Comparison of ENCODE assay signal across 8 mouse cellular contexts in genomic region chr2:91114781-91115577, GRCm38 (mm10). TPM values are rescaled to one million over a fixed set of nuclear protein-coding genes. Genes with fewer than 3 reads are reported as not detected.
DNase-seq lines count a peak whose midpoint lies in the region; ATAC-seq and TF ChIP-seq lines count a peak whose summit lies in the region.

No protein-coding gene starts in this region.

- TF ChIP-seq CTCF in C2C12 (IDR thresholded peaks at IDR 0.05; ENCODE audit: control insufficient read depth, insufficient read depth, insufficient read length), result peak; percentile 100
- peak; percentile 64; the same call in 1 of the 2 replicates for TF ChIP-seq CTCF in thymus, adult 2 months (IDR thresholded peaks at IDR 0.05; ENCODE audit: borderline replicate concordance, control insufficient read depth, extremely low read depth, insufficient read depth, low read length, poor library complexity)

- peaks cover 2% of the 10 kb centered on the region; the same call in 1 of the 2 replicates for H3K4me1 ChIP-seq in brown adipose tissue, adult 24 weeks (ENCODE audit: control insufficient read depth, insufficient read depth, insufficient read length, low read length)
- H3K4me1 ChIP-seq in forebrain, embryonic 11.5 days (replicated peaks; ENCODE audit: control insufficient read depth, insufficient read depth, low read length), result peaks cover 3% of the 10 kb centered on the region; the same call in 1 of the 2 replicates
- peaks cover 22% of the 10 kb centered on the region for H3K4me1 ChIP-seq in heart, embryonic 16.5 days (ENCODE audit: control insufficient read depth, insufficient read depth, low read length)
- peaks cover 37% of the 10 kb centered on the region for H3K4me1 ChIP-seq in liver, embryonic 15.5 days (replicated peaks)
- H3K4me1 ChIP-seq in thymus, adult 2 months (replicated peaks; ENCODE audit: control insufficient read depth, insufficient read depth, low read length), result no peaks in the 10 kb centered on the region

- ATAC-seq in forebrain, embryonic 11.5 days (replicated peaks; ENCODE audit: low FRiP score), result peak; percentile 78
- ATAC-seq in heart, embryonic 16.5 days (replicated peaks; ENCODE audit: extremely low read depth, insufficient read depth, low FRiP score), result peak; percentile 15
- ATAC-seq in liver, embryonic 15.5 days (ENCODE audit: insufficient read depth), result peak; percentile 39; the same call in 1 of the 2 replicates

- TF ChIP-seq POLR2A in thymus, adult 2 months (IDR thresholded peaks at IDR 0.05; ENCODE audit: control insufficient read depth, extremely low read depth, insufficient read depth, low read length, poor library complexity), result no peak

- H3K27me3 ChIP-seq in C2C12 (ENCODE audit: control insufficient read depth, insufficient read depth, insufficient read length), result peaks cover 14% of the 10 kb centered on the region
- H3K27me3 ChIP-seq in forebrain, embryonic 11.5 days (ENCODE audit: control insufficient read depth, insufficient read depth, low read length), result no peaks in the 10 kb centered on the region; the same call in 1 of the 2 replicates
- H3K27me3 ChIP-seq in heart, embryonic 16.5 days (ENCODE audit: control insufficient read depth, insufficient read depth, low read length), result no peaks in the 10 kb centered on the region
- no peaks in the 10 kb centered on the region for H3K27me3 ChIP-seq in liver, embryonic 15.5 days
- no peaks in the 10 kb centered on the region for H3K27me3 ChIP-seq in thymus, adult 2 months (ENCODE audit: control insufficient read depth, insufficient read depth, low read length)

- DNase-seq in forebrain, embryonic 11.5 days (ENCODE audit: low spot score), result peak; percentile 97
- DNase-seq in kidney, postnatal 4 days, result peak; percentile 99
- DNase-seq in ovary, adult 18-20 months (ENCODE audit: low spot score), result peak; percentile 87
- DNase-seq in thymus, adult 2 months, result peak; percentile 54

- no peak overlapping the region for H3K4me3 ChIP-seq in C2C12 (ENCODE audit: insufficient read depth, poor library complexity, severe bottlenecking)
- peak overlapping the region; percentile 58 for H3K4me3 ChIP-seq in brown adipose tissue, adult 24 weeks (ENCODE audit: insufficient read depth, low read depth, low read length)
- H3K4me3 ChIP-seq in forebrain, embryonic 11.5 days (ENCODE audit: low read depth, low read length), result peak overlapping the region; percentile 40
- peak overlapping the region; percentile 51 for H3K4me3 ChIP-seq in heart, embryonic 16.5 days (ENCODE audit: low read length)
- H3K4me3 ChIP-seq in liver, embryonic 15.5 days (replicated peaks), result peak overlapping the region; percentile 41
- H3K4me3 ChIP-seq in thymus, adult 2 months (ENCODE audit: control insufficient read depth, insufficient read depth, low read length), result no peak overlapping the region

- peak overlapping the region; percentile 82 for H3K4me2 ChIP-seq in forebrain, embryonic 11.5 days (ENCODE audit: low read depth, low read length, severe bottlenecking)
- H3K4me2 ChIP-seq in heart, embryonic 16.5 days (ENCODE audit: low read depth, low read length), result peak overlapping the region; percentile 85
- peak overlapping the region; percentile 65 for H3K4me2 ChIP-seq in liver, embryonic 15.5 days

- H3K79me2 ChIP-seq in C2C12 (ENCODE audit: control insufficient read depth, insufficient read depth), result no peaks in the 10 kb centered on the region

- H3K9ac ChIP-seq in forebrain, embryonic 11.5 days (ENCODE audit: low read length), result peak overlapping the region; percentile 77
- H3K9ac ChIP-seq in heart, embryonic 16.5 days (ENCODE audit: low read length), result peak overlapping the region; percentile 82
- peak overlapping the region; percentile 35; the same call in 1 of the 2 replicates for H3K9ac ChIP-seq in liver, embryonic 15.5 days

- no peaks in the 10 kb centered on the region for H3K36me3 ChIP-seq in C2C12 (ENCODE audit: control insufficient read depth, insufficient read depth)
- no peaks in the 10 kb centered on the region for H3K36me3 ChIP-seq in forebrain, embryonic 11.5 days (ENCODE audit: control insufficient read depth, insufficient read depth, low read length)
- H3K36me3 ChIP-seq in heart, embryonic 16.5 days (ENCODE audit: control insufficient read depth, insufficient read depth), result no peaks in the 10 kb centered on the region
- H3K36me3 ChIP-seq in liver, embryonic 15.5 days (replicated peaks), result 0 out of 2 replicates have a peak, but pooled peaks cover 4% of the 10 kb centered on the region
- H3K36me3 ChIP-seq in thymus, adult 2 months (ENCODE audit: control insufficient read depth, insufficient read depth, low read length), result no peaks in the 10 kb centered on the region

- WGBS in forebrain, embryonic 11.5 days, result 9% methylated on average over 36 of the region's 42 CpGs
- WGBS in heart, embryonic 16.5 days, result 14% methylated on average over 42 of the region's 42 CpGs
- 64% methylated on average over 42 of the region's 42 CpGs for WGBS in liver, embryonic 15.5 days (ENCODE audit: insufficient replicate concordance)
- 92% methylated on average over 42 of the region's 42 CpGs for WGBS in thymus, adult 2 months

- peak overlapping the region; percentile 46 for H3ac ChIP-seq in C2C12 (ENCODE audit: control insufficient read depth, insufficient read length, low read depth)

- H3K79me3 ChIP-seq in C2C12 (ENCODE audit: low read depth), result no peaks in the 10 kb centered on the region

- H3K27ac ChIP-seq in brown adipose tissue, adult 24 weeks (replicated peaks; ENCODE audit: low read depth, low read length), result no peak overlapping the region
- no peak overlapping the region for H3K27ac ChIP-seq in forebrain, embryonic 11.5 days (ENCODE audit: low read depth, low read length)
- H3K27ac ChIP-seq in heart, embryonic 16.5 days (ENCODE audit: low read length), result peak overlapping the region; percentile 39; the same call in 1 of the 2 replicates
- no peak overlapping the region for H3K27ac ChIP-seq in liver, embryonic 15.5 days (replicated peaks)
- no peak overlapping the region for H3K27ac ChIP-seq in thymus, adult 2 months (ENCODE audit: control insufficient read depth, insufficient read depth, low read length)

- no peaks in the 10 kb centered on the region for H3K9me3 ChIP-seq in forebrain, embryonic 11.5 days (ENCODE audit: control insufficient read depth, low read length)
- no peaks in the 10 kb centered on the region for H3K9me3 ChIP-seq in heart, embryonic 16.5 days (replicated peaks; ENCODE audit: control insufficient read depth, low read length)
- H3K9me3 ChIP-seq in liver, embryonic 15.5 days (replicated peaks), result no peaks in the 10 kb centered on the region

TF ChIP-seq in C2C12, 6 proteins besides CTCF, POLR2A, EP300 and RAD21:
- no peak for TF ChIP-seq USF1 (IDR thresholded peaks at IDR 0.05; ENCODE audit: low read depth)
- peak; percentile 55 for TF ChIP-seq MAX (IDR thresholded peaks at IDR 0.05)

RNA-seq across cellular contexts. Expression of gene Mybpc3, which starts 3.0 kb away (rescaled TPM):
- polyA plus RNA-seq in C2C12 (2012; fragmentation: generic; extraction: Trizol), result not detected
- polyA plus RNA-seq in brown adipose tissue, adult 24 weeks (2012; ENCODE audit: insufficient read depth, insufficient read length, missing spikeins), result not detected in 2 replicates
- polyA plus RNA-seq in forebrain, embryonic 11.5 days (2014; fragmentation: Nextera tagmentation; extraction: Ambion mirVana), result not detected in 2 replicates
- polyA plus RNA-seq in heart, embryonic 16.5 days (2015; fragmentation: Nextera tagmentation; extraction: Ambion mirVana), result 1,022 and 1,203 TPM in 2 replicates
- polyA plus RNA-seq in liver, embryonic 15.5 days (2015; fragmentation: Nextera tagmentation; extraction: Ambion mirVana), result 0.15 and 0.17 TPM in 2 replicates
- polyA plus RNA-seq in thymus, adult 2 months (2012; rRNA removed), result 2.4 and 57.9 TPM in 2 replicates

RNA-seq across cellular contexts. Expression of gene Spi1, which starts 32.8 kb away (rescaled TPM):
- not detected for polyA plus RNA-seq in C2C12 (2012; fragmentation: generic; extraction: Trizol)
- polyA plus RNA-seq in brown adipose tissue, adult 24 weeks (2012; ENCODE audit: insufficient read depth, insufficient read length, missing spikeins), result 7.6 and 9.3 TPM in 2 replicates
- 2.2 and 4.9 TPM in 2 replicates for polyA plus RNA-seq in forebrain, embryonic 11.5 days (2014; fragmentation: Nextera tagmentation; extraction: Ambion mirVana)
- polyA plus RNA-seq in heart, embryonic 16.5 days (2015; fragmentation: Nextera tagmentation; extraction: Ambion mirVana), result 3.6 and 5.2 TPM in 2 replicates
- polyA plus RNA-seq in liver, embryonic 15.5 days (2015; fragmentation: Nextera tagmentation; extraction: Ambion mirVana), result 25.9 and 26.9 TPM in 2 replicates
- polyA plus RNA-seq in thymus, adult 2 months (2012; rRNA removed), result 53.6 and 55.7 TPM in 2 replicates

RNA-seq across cellular contexts. Expression of gene Slc39a13, which starts 44.8 kb away (rescaled TPM):
- 52.3 TPM for polyA plus RNA-seq in C2C12 (2012; fragmentation: generic; extraction: Trizol)
- polyA plus RNA-seq in brown adipose tissue, adult 24 weeks (2012; ENCODE audit: insufficient read depth, insufficient read length, missing spikeins), result 22.4 and 24.6 TPM in 2 replicates
- 23.3 and 23.6 TPM in 2 replicates for polyA plus RNA-seq in forebrain, embryonic 11.5 days (2014; fragmentation: Nextera tagmentation; extraction: Ambion mirVana)
- polyA plus RNA-seq in heart, embryonic 16.5 days (2015; fragmentation: Nextera tagmentation; extraction: Ambion mirVana), result 56.9 and 61.3 TPM in 2 replicates
- 10.9 and 13.6 TPM in 2 replicates for polyA plus RNA-seq in liver, embryonic 15.5 days (2015; fragmentation: Nextera tagmentation; extraction: Ambion mirVana)
- polyA plus RNA-seq in thymus, adult 2 months (2012; rRNA removed), result 45.8 and 59.0 TPM in 2 replicates

Comparison
In these comparisons a context has a peak if more than half of its experiments do, and no peak if none do; other contexts are left out.
1. H3K4me3 ChIP-seq: peak in brown adipose tissue, adult 24 weeks (single experiment), forebrain, embryonic 11.5 days (single experiment), heart, embryonic 16.5 days (single experiment) and liver, embryonic 15.5 days (single experiment); none in C2C12 (single experiment) and thymus, adult 2 months (single experiment).
2. ATAC-seq: peak in every context shown above with its lines; median percentile 78 in forebrain, embryonic 11.5 days; 39 in liver, embryonic 15.5 days; 15 in heart, embryonic 16.5 days.
3. Peak in every context shown above with its lines, with median percentiles within 50 percentile points of each other: DNase-seq, H3K4me2 ChIP-seq and H3K9ac ChIP-seq.